Mouse (Mus musculus) kidney, postnatal 0 days (tissue): ENCODE measurements around the gene 2610507B11Rik. TPM values are rescaled to one million over a fixed set of nuclear protein-coding genes. Genes with fewer than 3 reads are reported as not detected.
A peak's percentile ranks its signal among the peaks of the same experiment; 100 is the strongest.

ENCODE experiments used
- ATAC-seq: fragments of 200-750 bp; cut with Nextera tagmentation; replicated peaks from 2 replicates; pipeline ENCODE4 v1.8.0; 2017; ENCODE audit warnings: low read depth, moderate number of reproducible peaks, moderate TSS enrichment, moderate library complexity; ENCODE audit not compliant: low FRiP score
- DNase-seq: peaks from one replicate; pipeline ENCODE4 v3.0.0-alpha.2; 2016; ENCODE audit warnings: low spot score
- H3K27ac ChIP-seq: fragments of 300-500 bp; sonication (generic); 2 replicates; pipeline ENCODE4 v1.5.1; 2014; ENCODE audit warnings: mild to moderate bottlenecking
- H3K27me3 ChIP-seq: fragments of 300-500 bp; sonication (generic); 2 replicates; pipeline ENCODE4 v1.6.1; 2014; ENCODE audit warnings: low read length, mixed read lengths; ENCODE audit not compliant: insufficient read depth
- H3K36me3 ChIP-seq: fragments of 300-500 bp; sonication (generic); 2 replicates; pipeline ENCODE4 v1.6.1; 2014; ENCODE audit warnings: low read length, mixed read lengths; ENCODE audit not compliant: insufficient read depth
- H3K4me1 ChIP-seq: fragments of 300-500 bp; sonication (generic); replicated peaks from 2 replicates; pipeline ENCODE4 v1.6.1; 2014; ENCODE audit warnings: antibody characterized with exemption, low read length, mixed read lengths; ENCODE audit not compliant: insufficient read depth
- H3K4me2 ChIP-seq: fragments of 300-500 bp; sonication (generic); 2 replicates; pipeline ENCODE4 v1.6.1; 2014; ENCODE audit warnings: mild to moderate bottlenecking, low read length, moderate library complexity, mixed read lengths
- H3K4me3 ChIP-seq: fragments of 300-500 bp; sonication (generic); replicated peaks from 2 replicates; pipeline ENCODE4 v1.5.1; 2014; ENCODE audit warnings: low read depth, low read length
- H3K9ac ChIP-seq: fragments of 300-500 bp; sonication (generic); 2 replicates; pipeline ENCODE4 v1.6.1; 2014; ENCODE audit warnings: low read depth, low read length
- H3K9me3 ChIP-seq: fragments of 300-500 bp; sonication (generic); replicated peaks from 2 replicates; pipeline ENCODE4 v1.6.1; 2016; ENCODE audit warnings: low read length, inconsistent platforms, mixed read lengths
- CTCF ChIP-seq: IDR thresholded peaks from 2 replicates; pipeline ENCODE4 v1.5.1; 2016; ENCODE audit warnings: antibody characterized with exemption, low read depth, mild to moderate bottlenecking, moderate library complexity
- WGBS: fragments of 180-500 bp; shearing (Covaris S2); extraction: QIAGEN DNeasy Blood & Tissue Kit; methylation state at CpG from one replicate; pipeline ENCODE4 v1.1.7; 2014; 5-methylcytosine and 5-hydroxymethylcytosine counted together
- polyA plus RNA-seq: library from polyadenylated mRNA; unstranded; fragments of >200 nt; fragmentation: Nextera tagmentation; extraction: Ambion mirVana; gene quantifications from 2 replicates; pipeline ENCODE4 v1.2.1, GENCODE M21; 2015

2610507B11Rik gene
- polyA plus RNA-seq, 1 experiment from 2014 or later, result 98.2 TPM

- H3K4me1 ChIP-seq, result 0 out of 2 replicates have a peak, but pooled peaks cover 3% of the 10 kb centered on the region
- H3K4me2 ChIP-seq, result peak overlapping the region; percentile 41; the same call in 1 of the 2 replicates
- no peak overlapping the region for H3K9ac ChIP-seq
- no peak overlapping the region for H3K27ac ChIP-seq
- ATAC-seq, result no peak
- no peaks in the 10 kb centered on the region for H3K9me3 ChIP-seq
- no peak for DNase-seq
- WGBS, result 53% methylated on average over 2 of the region's 2 CpGs
- TF ChIP-seq CTCF, result no peak
- no peak overlapping the region for H3K4me3 ChIP-seq
- peaks cover 16% of the 10 kb centered on the region for H3K36me3 ChIP-seq
- H3K27me3 ChIP-seq, result no peaks in the 10 kb centered on the region
Measured at GRCm38 (mm10) chr11:78322076-78322831, 60.7 kb downstream of the 2610507B11Rik start.

DNA sequence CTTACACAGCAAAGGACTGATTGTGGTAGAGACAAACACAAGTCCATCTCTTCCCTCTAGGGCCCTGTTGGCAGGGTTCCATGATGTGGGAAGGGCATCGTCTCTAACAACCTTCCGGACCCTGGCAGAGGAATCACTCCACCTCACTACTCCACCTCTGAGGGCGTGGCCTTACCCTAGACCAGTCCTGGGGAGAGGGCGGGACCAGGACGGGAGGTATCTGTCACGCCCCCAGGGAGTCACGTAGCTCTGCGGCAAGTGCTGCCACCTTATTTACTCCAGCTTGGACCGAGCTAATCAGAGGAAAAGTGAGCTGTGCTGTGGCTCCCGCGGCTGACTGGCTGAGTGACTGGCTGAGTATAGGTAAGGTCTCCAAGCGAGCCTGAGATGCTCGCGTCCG is 61.3 kb downstream of the 2610507B11Rik start, which contains the start of gene Aldoc:
TSS of gene Aldoc (plus strand) at position 109 of the 400 bp plus-strand sequence.
- DNase-seq (peak; percentile 90), ATAC-seq (peak; percentile 96)
- Histone ChIP-seq H3K27ac (no peak within 1 kb of the TSS), H3K27me3 (no peaks in the 10 kb centered on the region), H3K9me3 (no peaks in the 10 kb centered on the region), H3K4me3 (0 out of 2 replicates have a peak within 1 kb of the TSS, but pooled peaks have one; percentile 5), H3K4me2 (peak within 1 kb of the TSS; percentile 41), H3K9ac (no peak within 1 kb of the TSS), H3K36me3 (peaks cover 10% of the 10 kb centered on the region), H3K4me1 (0 out of 2 replicates have a peak, but pooled peaks cover 3% of the 10 kb centered on the region)
- WGBS, result 4% methylated on average over 15 of the region's 15 CpGs
- no peak for TF ChIP-seq CTCF

GRCm38 (mm10) chr11:78324000-78324785 is 62.6 kb downstream of the 2610507B11Rik start:
- ATAC-seq (no peak), DNase-seq (no peak)
- Histone ChIP-seq H3K9ac (no peak overlapping the region), H3K27ac (no peak overlapping the region), H3K4me2 (no peak overlapping the region), H3K4me3 (no peak overlapping the region), H3K36me3 (peaks cover 10% of the 10 kb centered on the region), H3K27me3 (no peaks in the 10 kb centered on the region), H3K9me3 (no peaks in the 10 kb centered on the region), H3K4me1 (0 out of 2 replicates have a peak, but pooled peaks cover 6% of the 10 kb centered on the region)
- TF ChIP-seq CTCF, result no peak
- WGBS, result 84% methylated on average over 15 of the region's 15 CpGs

- no peak overlapping the region for H3K27ac ChIP-seq
- ATAC-seq (no peak), DNase-seq (no peak)
- peaks cover 8% of the 10 kb centered on the region for H3K36me3 ChIP-seq
- H3K4me2 ChIP-seq, result no peak overlapping the region
- H3K9me3 ChIP-seq, result no peaks in the 10 kb centered on the region
- H3K9ac ChIP-seq, result no peak overlapping the region
- no peak for TF ChIP-seq CTCF
- H3K4me1 ChIP-seq, result 0 out of 2 replicates have a peak, but pooled peaks cover 7% of the 10 kb centered on the region
- H3K4me3 ChIP-seq, result no peak overlapping the region
- no peaks in the 10 kb centered on the region for H3K27me3 ChIP-seq
- WGBS, result 95% methylated on average over 12 of the region's 12 CpGs
Measured at GRCm38 (mm10) chr11:78324965-78325364, 63.4 kb downstream of the 2610507B11Rik start.

DNA sequence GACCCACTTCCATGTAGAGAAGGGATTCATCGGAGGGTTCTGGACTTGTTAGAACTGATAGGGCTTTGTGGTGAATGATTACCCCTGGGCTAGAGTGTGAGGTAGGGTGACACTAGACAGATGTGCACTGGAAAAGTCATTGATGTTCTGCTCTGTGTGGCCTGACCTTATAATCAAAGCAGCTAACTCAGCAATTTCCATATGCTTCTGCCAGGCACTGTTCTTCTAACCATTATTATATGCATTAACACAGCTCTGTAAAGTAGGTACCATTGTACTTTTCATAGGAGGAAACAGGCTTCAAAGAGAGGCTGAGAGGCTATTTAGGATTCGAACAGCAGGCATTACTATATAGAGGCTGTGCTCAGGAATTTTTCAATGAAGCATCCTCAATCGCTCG is 65.7 kb downstream of the 2610507B11Rik start:
- no peak for ATAC-seq
- Histone ChIP-seq H3K27ac (no peak overlapping the region), H3K9me3 (no peaks in the 10 kb centered on the region), H3K36me3 (peaks cover 2% of the 10 kb centered on the region; the same call in 1 of the 2 replicates), H3K4me2 (no peak overlapping the region), H3K9ac (no peak overlapping the region), H3K27me3 (no peaks in the 10 kb centered on the region), H3K4me1 (0 out of 2 replicates have a peak, but pooled peaks cover 7% of the 10 kb centered on the region), H3K4me3 (no peak overlapping the region)
- TF ChIP-seq CTCF, result no peak
- no peak for DNase-seq
- WGBS, result 93% methylated on average over 4 of the region's 4 CpGs
